11 mouse cellular contexts compared by ENCODE assay signal in the genomic region with DNA sequence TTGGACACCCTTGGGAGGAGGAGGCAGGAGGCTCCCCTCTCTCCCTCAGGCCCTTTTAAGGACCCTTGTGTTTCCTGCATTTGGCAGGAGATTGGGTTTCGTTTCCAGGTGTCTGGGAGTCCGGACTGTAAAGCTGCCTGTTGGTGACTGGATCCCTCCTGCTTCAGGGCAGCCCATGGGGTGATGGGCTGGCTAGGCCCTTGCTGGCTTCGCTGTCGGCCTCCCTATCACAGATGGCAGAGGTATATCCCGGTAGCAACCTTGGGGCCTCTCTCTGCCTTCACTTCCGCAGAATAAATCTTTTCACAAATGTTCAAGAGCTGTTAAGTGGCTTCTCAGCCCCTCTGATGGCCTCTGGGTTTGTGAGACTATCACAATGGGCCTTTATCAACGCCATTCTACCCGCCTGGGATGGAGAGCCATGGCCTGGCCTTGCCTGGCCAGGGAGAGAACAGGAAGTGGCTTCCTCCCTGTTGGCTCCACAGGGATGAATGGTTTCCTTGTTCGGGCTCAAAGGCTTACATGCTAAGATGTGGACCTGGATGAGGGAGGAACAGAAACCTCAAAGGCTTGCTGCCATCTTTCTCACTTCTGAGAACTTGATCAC. TPM values are rescaled to one million over a fixed set of nuclear protein-coding genes. Genes with fewer than 3 reads are reported as not detected.
DNase-seq lines count a peak whose midpoint lies in the region; ATAC-seq lines count a peak whose summit lies in the region.
"Had no signal": no experiment of that assay in that cellular context is flagged by ENCODE, and none has a peak within 500 bp of the region (broad histone marks: within the 10 kb centered on the region; RNA-seq: fewer than 3 reads in every experiment).

No protein-coding gene starts in this region.

- no peak for ATAC-seq in kidney, embryonic 15.5 days (replicated peaks; ENCODE audit: low FRiP score)
- no peak for ATAC-seq in embryonic facial prominence, embryonic 12.5 days (ENCODE audit: insufficient number of reproducible peaks, insufficient read depth, low FRiP score, low TSS enrichment)
- ATAC-seq in limb, embryonic 13.5 days (ENCODE audit: low FRiP score, low read depth) = peak; percentile 38; the same call in 1 of the 2 replicates

- H3K4me3 ChIP-seq in kidney, embryonic 15.5 days (replicated peaks) = no peak overlapping the region
- no peak overlapping the region for H3K4me3 ChIP-seq in embryonic facial prominence, embryonic 12.5 days
- H3K4me3 ChIP-seq in limb, embryonic 13.5 days = no peak overlapping the region
- H3K4me3 ChIP-seq: midbrain, embryonic 10.5 days had no signal

- H3K4me1 ChIP-seq in kidney, embryonic 15.5 days = peaks cover 28% of the 10 kb centered on the region
- H3K4me1 ChIP-seq in embryonic facial prominence, embryonic 12.5 days = peaks cover 29% of the 10 kb centered on the region
- H3K4me1 ChIP-seq in limb, embryonic 13.5 days = peaks cover 47% of the 10 kb centered on the region

- no peaks in the 10 kb centered on the region for H3K27me3 ChIP-seq in kidney, embryonic 15.5 days
- no peaks in the 10 kb centered on the region for H3K27me3 ChIP-seq in embryonic facial prominence, embryonic 12.5 days
- H3K27me3 ChIP-seq in limb, embryonic 13.5 days = no peaks in the 10 kb centered on the region

- H3K9me3 ChIP-seq in kidney, embryonic 15.5 days (replicated peaks) = no peaks in the 10 kb centered on the region
- no peaks in the 10 kb centered on the region for H3K9me3 ChIP-seq in embryonic facial prominence, embryonic 12.5 days
- no peaks in the 10 kb centered on the region for H3K9me3 ChIP-seq in limb, embryonic 13.5 days
- H3K9me3 ChIP-seq: G1E; midbrain, embryonic 10.5 days had no signal

- no peak overlapping the region for H3K4me2 ChIP-seq in kidney, embryonic 15.5 days
- H3K4me2 ChIP-seq in embryonic facial prominence, embryonic 12.5 days (replicated peaks) = no peak overlapping the region
- H3K4me2 ChIP-seq in limb, embryonic 13.5 days (replicated peaks) = 0 out of 2 replicates have a peak overlapping the region, but pooled peaks have one; percentile 20

- H3K9ac ChIP-seq in kidney, embryonic 15.5 days = no peak overlapping the region
- H3K9ac ChIP-seq in embryonic facial prominence, embryonic 12.5 days = no peak overlapping the region
- no peak overlapping the region for H3K9ac ChIP-seq in limb, embryonic 13.5 days

- peak overlapping the region; percentile 54 for H3K27ac ChIP-seq in kidney, embryonic 15.5 days
- H3K27ac ChIP-seq in embryonic facial prominence, embryonic 12.5 days = peak overlapping the region; percentile 72
- peak overlapping the region; percentile 66 for H3K27ac ChIP-seq in limb, embryonic 13.5 days
- H3K27ac ChIP-seq: midbrain, embryonic 10.5 days had no signal

- peaks cover 48% of the 10 kb centered on the region for H3K36me3 ChIP-seq in kidney, embryonic 15.5 days
- H3K36me3 ChIP-seq in embryonic facial prominence, embryonic 12.5 days = peaks cover 36% of the 10 kb centered on the region
- peaks cover 40% of the 10 kb centered on the region for H3K36me3 ChIP-seq in limb, embryonic 13.5 days

- WGBS in kidney, embryonic 15.5 days = 43% methylated on average over 9 of the region's 9 CpGs
- 17% methylated on average over 9 of the region's 9 CpGs for WGBS in embryonic facial prominence, embryonic 12.5 days
- WGBS in limb, embryonic 13.5 days = 33% methylated on average over 9 of the region's 9 CpGs

- DNase-seq in kidney, adult 8-10 months = no peak
- DNase-seq in embryo, embryonic 11 days = peak; percentile 48
- DNase-seq in left cerebral cortex, postnatal 4 days = no peak
- DNase-seq in gastrocnemius, postnatal 36 days = no peak
- DNase-seq: kidney, postnatal 25 days; thymus, postnatal 25 days had no signal

- intact Hi-C loops in left cerebral cortex, postnatal 4 days (cut with DNase I) = no loop called here
- intact Hi-C loops in gastrocnemius, postnatal 36 days (cut with DNase I) = loop anchor here (10.0 kb wide), 1 partner anchor 173 kb away; no protein-coding TSS in a partner anchor

RNA-seq across cellular contexts. Expression of a gene that starts 15.3 kb away (rescaled TPM):
- polyA plus RNA-seq in kidney, embryonic 15.5 days (2015; fragmentation: Nextera tagmentation; extraction: Ambion mirVana) = 270 and 290 TPM in 2 replicates
- polyA plus RNA-seq in embryonic facial prominence, embryonic 12.5 days (2016; fragmentation: Nextera tagmentation; extraction: Ambion mirVana) = 229 and 231 TPM in 2 replicates
- 217 and 221 TPM in 2 replicates for polyA plus RNA-seq in limb, embryonic 13.5 days (2015; fragmentation: Nextera tagmentation; extraction: Ambion mirVana)
- 100 to 1,000 TPM in 1 of 2 experiments, 10 to 100 TPM in 1; 96.0 to 104 TPM for total RNA-seq in left cerebral cortex, postnatal 4 days (2021)
- 100 to 1,000 TPM; 166 to 175 TPM for total RNA-seq in gastrocnemius, postnatal 36 days (2021)

RNA-seq across cellular contexts. Expression of a gene that starts 30.4 kb away (rescaled TPM):
- polyA plus RNA-seq in kidney, embryonic 15.5 days (2015; fragmentation: Nextera tagmentation; extraction: Ambion mirVana) = 22.3 and 23.1 TPM in 2 replicates
- polyA plus RNA-seq in embryonic facial prominence, embryonic 12.5 days (2016; fragmentation: Nextera tagmentation; extraction: Ambion mirVana) = 23.7 and 24.5 TPM in 2 replicates
- 26.8 and 26.9 TPM in 2 replicates for polyA plus RNA-seq in limb, embryonic 13.5 days (2015; fragmentation: Nextera tagmentation; extraction: Ambion mirVana)
- 10 to 100 TPM; 50.8 to 53.1 TPM for total RNA-seq in left cerebral cortex, postnatal 4 days (2021)
- total RNA-seq in gastrocnemius, postnatal 36 days (2021) = 10 to 100 TPM; 83.7 to 86.6 TPM

RNA-seq across cellular contexts. Expression of a gene that starts 41.3 kb away (rescaled TPM):
- polyA plus RNA-seq in kidney, embryonic 15.5 days (2015; fragmentation: Nextera tagmentation; extraction: Ambion mirVana) = 1.3 and 1.6 TPM in 2 replicates
- 2.0 and 2.1 TPM in 2 replicates for polyA plus RNA-seq in embryonic facial prominence, embryonic 12.5 days (2016; fragmentation: Nextera tagmentation; extraction: Ambion mirVana)
- polyA plus RNA-seq in limb, embryonic 13.5 days (2015; fragmentation: Nextera tagmentation; extraction: Ambion mirVana) = 2.0 TPM in 2 replicates
- total RNA-seq in left cerebral cortex, postnatal 4 days (2021) = 1 to 10 TPM; 1.8 to 2.2 TPM
- total RNA-seq in gastrocnemius, postnatal 36 days (2021) = under 1 TPM; 0.56 to 0.57 TPM
